Mouse (Mus musculus): Measurements from ENCODE around the gene Cbln3. TPM values are rescaled to one million over a fixed set of nuclear protein-coding genes. Genes with fewer than 3 reads are reported as not detected.

Gene Cbln3
- polyA plus RNA-seq, 1 experiment from 2014 or later, result 0.51 TPM

DNA sequence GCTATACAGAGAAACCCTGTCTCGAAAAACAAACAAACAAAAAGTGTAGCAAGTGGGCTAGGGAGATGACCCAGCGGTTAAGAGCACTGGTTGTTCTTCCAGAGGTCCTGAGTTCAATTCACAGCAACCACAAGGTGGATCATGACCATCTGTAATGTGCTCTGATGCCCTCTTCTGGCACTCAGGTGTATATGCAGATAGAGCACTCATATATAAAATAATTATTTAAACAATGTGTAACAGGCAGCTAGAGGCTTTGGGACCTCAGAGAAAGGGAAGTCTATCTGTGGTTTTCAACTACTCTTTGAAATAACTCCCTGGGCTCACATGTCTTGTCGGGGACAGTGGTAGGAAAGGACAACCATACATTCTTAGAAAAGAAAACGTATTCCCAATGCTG is 45.5 kb downstream of the Cbln3 start:
- WGBS, result 83% methylated on average over 4 of the region's 4 CpGs
- no peaks in the 10 kb centered on the region for H3K4me1 ChIP-seq (replicated peaks; ENCODE audit: control insufficient read depth, insufficient read depth, low read length)
- no peak overlapping the region for H3K9ac ChIP-seq
- H3K4me3 ChIP-seq (replicated peaks; ENCODE audit: low read length), result no peak overlapping the region
- no peak overlapping the region for H3K4me2 ChIP-seq (replicated peaks)
- no peaks in the 10 kb centered on the region for H3K27me3 ChIP-seq (ENCODE audit: control insufficient read depth, insufficient read depth, low read length)
- no peak for DNase-seq (ENCODE audit: low spot score)
- H3K9me3 ChIP-seq (ENCODE audit: control insufficient read depth, low read length), result no peaks in the 10 kb centered on the region
- H3K36me3 ChIP-seq (replicated peaks; ENCODE audit: control insufficient read depth, insufficient read depth), result no peaks in the 10 kb centered on the region
- ATAC-seq (ENCODE audit: low FRiP score), result no peak
- no peak overlapping the region for H3K27ac ChIP-seq

DNA sequence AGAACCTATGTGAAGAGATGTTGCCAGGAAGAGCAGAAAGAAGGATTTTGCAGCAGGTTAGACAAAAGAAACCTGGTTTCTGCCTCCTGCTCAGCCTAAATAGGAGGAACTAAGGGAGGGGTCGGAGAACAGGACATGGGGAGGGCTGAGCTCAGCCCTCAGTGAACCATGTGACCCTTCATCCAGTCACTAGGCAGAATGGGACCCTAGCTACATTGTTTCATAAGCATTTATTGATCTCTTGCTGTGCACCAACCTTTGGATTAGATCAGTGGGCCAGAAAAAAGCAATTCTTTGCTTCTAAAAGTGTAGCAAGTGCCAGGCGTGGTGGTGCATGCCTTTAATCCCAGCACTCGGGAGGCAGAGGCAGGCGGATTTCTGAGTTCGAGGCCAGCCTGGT is 45.9 kb downstream of the Cbln3 start:
- WGBS, result 77% methylated on average over 4 of the region's 5 CpGs
- no peak overlapping the region for H3K27ac ChIP-seq
- no peaks in the 10 kb centered on the region for H3K9me3 ChIP-seq (ENCODE audit: control insufficient read depth, low read length)
- no peak overlapping the region for H3K4me2 ChIP-seq (replicated peaks)
- H3K4me1 ChIP-seq (replicated peaks; ENCODE audit: control insufficient read depth, insufficient read depth, low read length), result no peaks in the 10 kb centered on the region
- no peak overlapping the region for H3K4me3 ChIP-seq (replicated peaks; ENCODE audit: low read length)
- no peaks in the 10 kb centered on the region for H3K27me3 ChIP-seq (ENCODE audit: control insufficient read depth, insufficient read depth, low read length)
- H3K36me3 ChIP-seq (replicated peaks; ENCODE audit: control insufficient read depth, insufficient read depth), result no peaks in the 10 kb centered on the region
- ATAC-seq (ENCODE audit: low FRiP score), result no peak
- no peak overlapping the region for H3K9ac ChIP-seq
- no peak for DNase-seq (ENCODE audit: low spot score)

- no peak for ATAC-seq (ENCODE audit: low FRiP score)
- no peaks in the 10 kb centered on the region for H3K9me3 ChIP-seq (ENCODE audit: control insufficient read depth, low read length)
- H3K4me1 ChIP-seq (replicated peaks; ENCODE audit: control insufficient read depth, insufficient read depth, low read length), result no peaks in the 10 kb centered on the region
- no peak overlapping the region for H3K4me2 ChIP-seq (replicated peaks)
- no peaks in the 10 kb centered on the region for H3K27me3 ChIP-seq (ENCODE audit: control insufficient read depth, insufficient read depth, low read length)
- no peak overlapping the region for H3K9ac ChIP-seq
- H3K27ac ChIP-seq, result no peak overlapping the region
- no peak overlapping the region for H3K4me3 ChIP-seq (replicated peaks; ENCODE audit: low read length)
- 68% methylated on average over 5 of the region's 5 CpGs for WGBS
- no peaks in the 10 kb centered on the region for H3K36me3 ChIP-seq (replicated peaks; ENCODE audit: control insufficient read depth, insufficient read depth)
- no peak for DNase-seq (ENCODE audit: low spot score)
Observed at GRCm38 (mm10) chr14:55834808-55835533, 49.2 kb downstream of the Cbln3 start.

DNA sequence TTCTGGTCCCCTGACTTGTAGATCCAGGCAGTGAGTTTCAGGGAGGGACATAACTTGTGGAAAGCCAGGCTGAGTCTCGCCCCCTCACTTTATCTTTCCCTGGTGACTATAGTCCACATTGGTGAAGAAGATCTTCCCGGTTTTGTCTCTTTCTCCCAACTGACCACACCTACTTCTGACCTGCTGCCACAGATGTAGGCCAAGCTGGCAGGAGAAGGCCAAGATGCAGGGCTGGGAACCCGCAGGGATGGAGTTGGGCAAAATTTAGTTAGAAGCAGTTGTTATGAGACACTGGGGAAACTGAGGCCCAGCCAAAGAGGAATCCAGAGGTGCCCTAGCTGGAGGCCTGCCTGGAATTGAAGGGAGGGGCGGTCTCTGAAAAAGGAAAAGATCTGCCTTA is 51.1 kb downstream of the Cbln3 start:
- Histone ChIP-seq H3K36me3 (replicated peaks; ENCODE audit: control insufficient read depth, insufficient read depth) (no peaks in the 10 kb centered on the region), H3K27ac (no peak overlapping the region), H3K9me3 (ENCODE audit: control insufficient read depth, low read length) (no peaks in the 10 kb centered on the region)

DNA sequence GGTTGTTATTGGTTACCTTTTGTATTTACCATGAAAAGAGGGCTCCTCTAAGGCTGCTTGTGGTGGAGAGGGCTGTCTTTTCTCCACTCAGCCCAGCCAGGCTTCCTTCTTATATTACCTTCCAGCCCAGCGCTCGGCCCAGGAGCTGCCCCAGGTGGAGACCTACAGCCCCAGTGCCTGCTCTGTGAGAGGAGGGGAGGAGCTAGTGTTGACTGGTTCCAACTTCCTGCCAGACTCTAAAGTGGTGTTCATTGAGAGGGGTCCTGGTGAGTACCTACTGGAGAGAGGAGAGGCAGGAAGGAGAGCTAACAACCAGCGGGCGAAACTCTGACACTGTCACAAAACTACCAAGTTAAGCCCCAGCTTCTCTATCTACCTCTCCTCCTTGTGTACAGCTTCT is 53.9 kb downstream of the Cbln3 start:
- Histone ChIP-seq H3K27me3 (ENCODE audit: control insufficient read depth, insufficient read depth, low read length) (peaks cover 20% of the 10 kb centered on the region), H3K4me2 (replicated peaks) (no peak overlapping the region), H3K9ac (no peak overlapping the region), H3K9me3 (ENCODE audit: control insufficient read depth, low read length) (no peaks in the 10 kb centered on the region), H3K36me3 (replicated peaks; ENCODE audit: control insufficient read depth, insufficient read depth) (no peaks in the 10 kb centered on the region), H3K27ac (no peak overlapping the region), H3K4me1 (replicated peaks; ENCODE audit: control insufficient read depth, insufficient read depth, low read length) (peaks cover 11% of the 10 kb centered on the region; the same call in 1 of the 2 replicates), H3K4me3 (replicated peaks; ENCODE audit: low read length) (no peak overlapping the region)
- no peak for DNase-seq (ENCODE audit: low spot score)
- no peak for ATAC-seq (ENCODE audit: low FRiP score)
- WGBS, result 90% methylated on average over 4 of the region's 4 CpGs

More for the DNA sequence above, 51.1 kb downstream of the Cbln3 start:
- no peak overlapping the region for H3K9ac ChIP-seq
- no peak overlapping the region for H3K4me2 ChIP-seq (replicated peaks)
- DNase-seq (ENCODE audit: low spot score) (no peak), ATAC-seq (ENCODE audit: low FRiP score) (no peak)
- no peak overlapping the region for H3K4me3 ChIP-seq (replicated peaks; ENCODE audit: low read length)
- no peaks in the 10 kb centered on the region; the same call in 1 of the 2 replicates for H3K27me3 ChIP-seq (ENCODE audit: control insufficient read depth, insufficient read depth, low read length)
- WGBS, result 76% methylated on average over 4 of the region's 4 CpGs
- no peaks in the 10 kb centered on the region for H3K4me1 ChIP-seq (replicated peaks; ENCODE audit: control insufficient read depth, insufficient read depth, low read length)

DNA sequence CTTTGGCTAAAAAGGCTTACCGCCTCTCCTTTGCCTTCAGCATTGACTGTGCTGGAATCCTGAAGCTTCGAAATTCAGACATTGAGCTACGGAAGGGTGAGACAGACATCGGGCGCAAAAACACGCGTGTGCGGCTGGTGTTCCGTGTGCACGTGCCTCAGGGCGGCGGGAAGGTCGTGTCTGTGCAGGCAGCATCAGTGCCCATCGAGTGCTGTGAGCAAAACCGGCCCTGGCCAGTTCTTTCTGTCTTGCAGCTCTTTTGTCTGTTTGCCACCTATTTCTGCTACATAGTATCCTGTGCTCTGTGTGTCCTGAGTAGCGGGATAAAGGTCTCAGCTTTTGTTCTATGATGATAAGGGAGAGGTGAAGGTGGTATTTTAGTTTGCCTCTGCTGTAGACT is 54.3 kb downstream of the Cbln3 start:
- Histone ChIP-seq H3K4me1 (replicated peaks; ENCODE audit: control insufficient read depth, insufficient read depth, low read length) (peaks cover 15% of the 10 kb centered on the region), H3K4me3 (replicated peaks; ENCODE audit: low read length) (no peak overlapping the region), H3K4me2 (replicated peaks) (no peak overlapping the region), H3K9ac (no peak overlapping the region), H3K36me3 (replicated peaks; ENCODE audit: control insufficient read depth, insufficient read depth) (no peaks in the 10 kb centered on the region), H3K27me3 (ENCODE audit: control insufficient read depth, insufficient read depth, low read length) (peaks cover 20% of the 10 kb centered on the region), H3K9me3 (ENCODE audit: control insufficient read depth, low read length) (no peaks in the 10 kb centered on the region), H3K27ac (no peak overlapping the region)
- ATAC-seq (ENCODE audit: low FRiP score) (no peak), DNase-seq (ENCODE audit: low spot score) (no peak)
- 94% methylated on average over 16 of the region's 16 CpGs for WGBS

Other genes starting within 250 kb of the Cbln3 start
- gene Ipo4, start 248.4 kb downstream of the Cbln3 start, polyA plus RNA-seq (2014; fragmentation: Nextera tagmentation; extraction: Ambion mirVana), result 110 and 114 TPM in 2 replicates
- gene Gm49378, start 246.5 kb downstream of the Cbln3 start, polyA plus RNA-seq (2014; fragmentation: Nextera tagmentation; extraction: Ambion mirVana), result 1.5 and 2.8 TPM in 2 replicates
- gene Tm9sf1, start 240.6 kb downstream of the Cbln3 start, polyA plus RNA-seq (2014; fragmentation: Nextera tagmentation; extraction: Ambion mirVana), result 58.9 and 68.0 TPM in 2 replicates
- 0.31 and 0.33 TPM in 2 replicates for gene Tssk4, start 234.2 kb downstream of the Cbln3 start, polyA plus RNA-seq (2014; fragmentation: Nextera tagmentation; extraction: Ambion mirVana)
- gene Mdp1, start 223.9 kb downstream of the Cbln3 start, polyA plus RNA-seq (2014; fragmentation: Nextera tagmentation; extraction: Ambion mirVana), result 70.4 and 71.0 TPM in 2 replicates
- gene Gmpr2, start 212.5 kb downstream of the Cbln3 start, polyA plus RNA-seq (2014; fragmentation: Nextera tagmentation; extraction: Ambion mirVana), result 35.8 and 40.8 TPM in 2 replicates
- gene Nedd8, start 212.3 kb downstream of the Cbln3 start, polyA plus RNA-seq (2014; fragmentation: Nextera tagmentation; extraction: Ambion mirVana), result 544 and 612 TPM in 2 replicates
- gene Tinf2, start 202.6 kb downstream of the Cbln3 start, polyA plus RNA-seq (2014; fragmentation: Nextera tagmentation; extraction: Ambion mirVana), result 24.3 and 25.1 TPM in 2 replicates
- gene Tgm1, start 170.5 kb downstream of the Cbln3 start, polyA plus RNA-seq (2014; fragmentation: Nextera tagmentation; extraction: Ambion mirVana), result 0.14 and 0.25 TPM in 2 replicates
- gene Rabggta, start 162.1 kb downstream of the Cbln3 start, polyA plus RNA-seq (2014; fragmentation: Nextera tagmentation; extraction: Ambion mirVana), result 46.2 and 48.8 TPM in 2 replicates
- gene Dhrs1, start 138.7 kb downstream of the Cbln3 start, polyA plus RNA-seq (2014; fragmentation: Nextera tagmentation; extraction: Ambion mirVana), result 70.8 and 72.3 TPM in 2 replicates
- 31.4 and 33.0 TPM in 2 replicates for gene Nop9, start 138.7 kb downstream of the Cbln3 start, polyA plus RNA-seq (2014; fragmentation: Nextera tagmentation; extraction: Ambion mirVana)
- not detected in 2 replicates for gene Cideb, start 125.9 kb downstream of the Cbln3 start, polyA plus RNA-seq (2014; fragmentation: Nextera tagmentation; extraction: Ambion mirVana)
- 0.36 and 0.70 TPM in 2 replicates for gene Ltb4r2, start 123.0 kb downstream of the Cbln3 start, polyA plus RNA-seq (2014; fragmentation: Nextera tagmentation; extraction: Ambion mirVana)
- gene Ltb4r1, start 118.4 kb downstream of the Cbln3 start, polyA plus RNA-seq (2014; fragmentation: Nextera tagmentation; extraction: Ambion mirVana), result 0.20 TPM in 1 of 2 replicates, not detected in the other
- gene Adcy4, start 100.3 kb downstream of the Cbln3 start, polyA plus RNA-seq (2014; fragmentation: Nextera tagmentation; extraction: Ambion mirVana), result 5.0 and 5.8 TPM in 2 replicates
- gene Ripk3, start 95.5 kb downstream of the Cbln3 start, polyA plus RNA-seq (2014; fragmentation: Nextera tagmentation; extraction: Ambion mirVana), result 1.8 and 2.9 TPM in 2 replicates
- 9.4 and 10.1 TPM in 2 replicates for gene Nfatc4, start 61.2 kb downstream of the Cbln3 start, polyA plus RNA-seq (2014; fragmentation: Nextera tagmentation; extraction: Ambion mirVana)
- 10.8 and 11.7 TPM in 2 replicates for gene Nynrin, start 30.4 kb downstream of the Cbln3 start, polyA plus RNA-seq (2014; fragmentation: Nextera tagmentation; extraction: Ambion mirVana)
- 6.6 and 7.0 TPM in 2 replicates for gene Khnyn, start 555 bp upstream of the Cbln3 start, polyA plus RNA-seq (2014; fragmentation: Nextera tagmentation; extraction: Ambion mirVana)
- 131 and 138 TPM in 2 replicates for gene Sdr39u1, start 15.9 kb upstream of the Cbln3 start, polyA plus RNA-seq (2014; fragmentation: Nextera tagmentation; extraction: Ambion mirVana)
- 0.60 TPM in 1 of 2 replicates, not detected in the other for gene Cma1, start 60.3 kb upstream of the Cbln3 start, polyA plus RNA-seq (2014; fragmentation: Nextera tagmentation; extraction: Ambion mirVana)
- not detected in 2 replicates for gene Cma2, start 66.6 kb upstream of the Cbln3 start, polyA plus RNA-seq (2014; fragmentation: Nextera tagmentation; extraction: Ambion mirVana)
- gene Mcpt1, start 133.6 kb upstream of the Cbln3 start, polyA plus RNA-seq (2014; fragmentation: Nextera tagmentation; extraction: Ambion mirVana), result not detected in 2 replicates
- gene Mcpt9, start 146.1 kb upstream of the Cbln3 start, polyA plus RNA-seq (2014; fragmentation: Nextera tagmentation; extraction: Ambion mirVana), result not detected in 2 replicates
- not detected in 2 replicates for gene Mcpt2, start 157.6 kb upstream of the Cbln3 start, polyA plus RNA-seq (2014; fragmentation: Nextera tagmentation; extraction: Ambion mirVana)
- not detected in 2 replicates for gene Mcpt4, start 177.9 kb upstream of the Cbln3 start, polyA plus RNA-seq (2014; fragmentation: Nextera tagmentation; extraction: Ambion mirVana)
- not detected in 2 replicates for gene Mcpt8, start 200.9 kb upstream of the Cbln3 start, polyA plus RNA-seq (2014; fragmentation: Nextera tagmentation; extraction: Ambion mirVana)
- gene Ctsg, start 218.2 kb upstream of the Cbln3 start, polyA plus RNA-seq (2014; fragmentation: Nextera tagmentation; extraction: Ambion mirVana), result not detected in 2 replicates
- gene Gzme, start 236.2 kb upstream of the Cbln3 start, polyA plus RNA-seq (2014; fragmentation: Nextera tagmentation; extraction: Ambion mirVana), result not detected in 2 replicates
- gene Gzmd, start 248.2 kb upstream of the Cbln3 start, polyA plus RNA-seq (2014; fragmentation: Nextera tagmentation; extraction: Ambion mirVana), result not detected in 2 replicates